Mouse (Mus musculus) gastrocnemius, adult 18-20 months (tissue): ENCODE data around the gene Alyref. TPM values are rescaled to one million over a fixed set of nuclear protein-coding genes. Genes with fewer than 3 reads are reported as not detected.

Source experiments
- DNase-seq: peaks from one replicate; pipeline ENCODE4 v3.0.0; 2021; ENCODE audit warnings: low spot score
- long read RNA-seq, 2 experiments: library from polyadenylated mRNA; stranded (forward); transcript quantifications; one replicate each; pipeline ENCODE4 v2.0.0; 2021
- total RNA-seq, 2 experiments: library from RNA; stranded (reverse); gene quantifications; 2 replicates each; pipeline ENCODE4 v1.2.3; 2021

Gene Alyref
- total RNA-seq, result 10 to 100 TPM; 42.8 to 48.6 TPM
- long read RNA-seq, experiment 1, transcript Alyref-201 (6 exons, 3,527 nt), result major isoform, 42 of 44 reads
- long read RNA-seq, experiment 1, partial matches to known transcripts, result 0 of 44 reads
- long read RNA-seq, experiment 1, other reads (novel, unspliced or antisense), result 2 of 44 reads
- long read RNA-seq, experiment 2, transcript Alyref-201 (6 exons, 3,527 nt), result major isoform, 40 of 41 reads
- long read RNA-seq, experiment 2, partial matches to known transcripts, result 0 of 41 reads
- long read RNA-seq, experiment 2, other reads (novel, unspliced or antisense), result 1 of 41 reads

- peak; percentile 92 for DNase-seq
Observed at GRCm38 (mm10) chr11:120598283-120598989, at the start of gene Alyref, which contains the start of gene Anapc11. Gene Alyref, minus strand, starts transcription at chr11:120598365. Gene Anapc11, plus strand, starts transcription at chr11:120598421.

GRCm38 (mm10) chr11:120647047-120647830 is 49.1 kb upstream of the Alyref start:
- no peak for DNase-seq

GRCm38 (mm10) chr11:120643601-120643987 is 45.4 kb upstream of the Alyref start, which contains the start of gene Pycr1:
Gene Pycr1, minus strand, starts transcription at chr11:120643769.
- DNase-seq, result peak; percentile 96

- no peak for DNase-seq
Observed at GRCm38 (mm10) chr11:120642939-120643600, 44.9 kb upstream of the Alyref start.

GRCm38 (mm10) chr11:120641869-120642268 is 43.7 kb upstream of the Alyref start:
- no peak for DNase-seq

GRCm38 (mm10) chr11:120641255-120641654 is 43.1 kb upstream of the Alyref start:
- no peak for DNase-seq

GRCm38 (mm10) chr11:120634810-120635209 is 36.6 kb upstream of the Alyref start:
- DNase-seq, result no peak

- DNase-seq, result peak; percentile 92
Observed at GRCm38 (mm10) chr11:120633520-120634343, 35.6 kb upstream of the Alyref start, which contains the start of gene Mafg. Gene Mafg, minus strand, starts transcription at chr11:120633600.

- peak; percentile 79 for DNase-seq
Observed at GRCm38 (mm10) chr11:120632559-120633519, 34.7 kb upstream of the Alyref start.

- no peak for DNase-seq
Observed at GRCm38 (mm10) chr11:120631726-120632448, 33.7 kb upstream of the Alyref start.

- no peak for DNase-seq
Observed at GRCm38 (mm10) chr11:120630881-120631725, 32.9 kb upstream of the Alyref start.

- DNase-seq, result no peak
Observed at GRCm38 (mm10) chr11:120630401-120630871, 32.3 kb upstream of the Alyref start.

GRCm38 (mm10) chr11:120629911-120630310 is 31.7 kb upstream of the Alyref start:
- peak; percentile 79 for DNase-seq

- DNase-seq, result no peak
Observed at GRCm38 (mm10) chr11:120629341-120629730, 31.2 kb upstream of the Alyref start.

GRCm38 (mm10) chr11:120628601-120629340 is 30.6 kb upstream of the Alyref start:
- no peak for DNase-seq

- DNase-seq, result no peak
Observed at GRCm38 (mm10) chr11:120627468-120628300, 29.5 kb upstream of the Alyref start.
